Mouse (Mus musculus): ENCODE data around the gene Stxbp6. TPM values are rescaled to one million over a fixed set of nuclear protein-coding genes. Genes with fewer than 3 reads are reported as not detected.

Gene Stxbp6
- polyA plus RNA-seq, 1 experiment from 2014 or later, result 9.3 TPM

GRCm38 (mm10) chr12:44852024-44852423, 222.5 kb downstream of the Stxbp6 start:
- DNase-seq (ENCODE audit: low spot score), result no peak
- no peak for ATAC-seq (ENCODE audit: low FRiP score, low TSS enrichment)

DNA sequence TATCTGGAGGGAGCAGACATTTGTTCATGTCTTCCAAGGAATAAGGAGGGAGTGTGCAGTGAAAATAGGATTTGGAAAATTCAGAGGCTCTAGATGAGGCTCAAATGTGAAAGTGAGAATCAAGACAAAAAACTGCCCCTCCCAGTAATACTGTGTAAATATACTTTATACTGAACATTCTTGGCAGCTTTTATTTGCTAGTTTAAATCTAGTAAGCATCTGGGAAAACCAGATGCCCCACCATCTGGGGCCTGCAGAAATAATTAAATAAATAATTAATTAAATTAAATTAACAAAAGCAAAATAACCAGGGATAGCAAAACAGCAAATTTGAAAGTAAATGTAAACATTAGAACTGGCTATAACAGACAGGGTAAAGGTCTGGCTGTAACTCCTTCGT, 224.0 kb downstream of the Stxbp6 start:
- Histone ChIP-seq H3K27ac (replicated peaks) (no peak overlapping the region), H3K36me3 (ENCODE audit: control insufficient read depth, insufficient read depth, low read length) (no peaks in the 10 kb centered on the region), H3K9me3 (ENCODE audit: control insufficient read depth, low read length) (no peaks in the 10 kb centered on the region), H3K4me2 (replicated peaks; ENCODE audit: low read depth) (no peak overlapping the region), H3K9ac (ENCODE audit: low read length) (no peak overlapping the region), H3K4me3 (ENCODE audit: low read depth, low read length) (no peak overlapping the region), H3K27me3 (ENCODE audit: control insufficient read depth, insufficient read depth, low read length) (no peaks in the 10 kb centered on the region), H3K4me1 (replicated peaks; ENCODE audit: control insufficient read depth, insufficient read depth) (no peaks in the 10 kb centered on the region)
- ATAC-seq (ENCODE audit: low FRiP score, low TSS enrichment) (no peak), DNase-seq (ENCODE audit: low spot score) (no peak)
- TF ChIP-seq CTCF (IDR thresholded peaks at IDR 0.05; ENCODE audit: low read depth) (no peak), EP300 (optimal IDR thresholded peaks at IDR 0.05) (no peak)
- 57% methylated on average over 1 of the region's 1 CpGs for WGBS

More at GRCm38 (mm10) chr12:44852024-44852423, 222.5 kb downstream of the Stxbp6 start:
- no peak for TF ChIP-seq EP300 (optimal IDR thresholded peaks at IDR 0.05)
- no peak for TF ChIP-seq CTCF (IDR thresholded peaks at IDR 0.05; ENCODE audit: low read depth)
- 77% methylated on average over 1 of the region's 1 CpGs for WGBS
- Histone ChIP-seq H3K4me2 (replicated peaks; ENCODE audit: low read depth) (no peak overlapping the region), H3K9ac (ENCODE audit: low read length) (no peak overlapping the region), H3K27ac (replicated peaks) (no peak overlapping the region), H3K9me3 (ENCODE audit: control insufficient read depth, low read length) (no peaks in the 10 kb centered on the region), H3K4me3 (ENCODE audit: low read depth, low read length) (no peak overlapping the region), H3K4me1 (replicated peaks; ENCODE audit: control insufficient read depth, insufficient read depth) (no peaks in the 10 kb centered on the region), H3K36me3 (ENCODE audit: control insufficient read depth, insufficient read depth, low read length) (no peaks in the 10 kb centered on the region), H3K27me3 (ENCODE audit: control insufficient read depth, insufficient read depth, low read length) (no peaks in the 10 kb centered on the region)

- peak; percentile 46 for DNase-seq (ENCODE audit: low spot score)
- ATAC-seq (ENCODE audit: low FRiP score, low TSS enrichment), result peak; percentile 69; the same call in 1 of the 2 replicates
- H3K27ac ChIP-seq (replicated peaks), result no peak overlapping the region
- TF ChIP-seq CTCF (IDR thresholded peaks at IDR 0.05; ENCODE audit: low read depth), result peak; percentile 92
- TF ChIP-seq EP300 (optimal IDR thresholded peaks at IDR 0.05), result no peak
- no peak overlapping the region for H3K4me2 ChIP-seq (replicated peaks; ENCODE audit: low read depth)
- no peak overlapping the region for H3K4me3 ChIP-seq (ENCODE audit: low read depth, low read length)
- no peaks in the 10 kb centered on the region for H3K9me3 ChIP-seq (ENCODE audit: control insufficient read depth, low read length)
- H3K9ac ChIP-seq (ENCODE audit: low read length), result no peak overlapping the region
- H3K36me3 ChIP-seq (ENCODE audit: control insufficient read depth, insufficient read depth, low read length), result no peaks in the 10 kb centered on the region
- no peaks in the 10 kb centered on the region for H3K4me1 ChIP-seq (replicated peaks; ENCODE audit: control insufficient read depth, insufficient read depth)
- 31% methylated on average over 3 of the region's 3 CpGs for WGBS
- no peaks in the 10 kb centered on the region for H3K27me3 ChIP-seq (ENCODE audit: control insufficient read depth, insufficient read depth, low read length)
Observed at GRCm38 (mm10) chr12:44848483-44849221, 225.9 kb downstream of the Stxbp6 start.

DNA sequence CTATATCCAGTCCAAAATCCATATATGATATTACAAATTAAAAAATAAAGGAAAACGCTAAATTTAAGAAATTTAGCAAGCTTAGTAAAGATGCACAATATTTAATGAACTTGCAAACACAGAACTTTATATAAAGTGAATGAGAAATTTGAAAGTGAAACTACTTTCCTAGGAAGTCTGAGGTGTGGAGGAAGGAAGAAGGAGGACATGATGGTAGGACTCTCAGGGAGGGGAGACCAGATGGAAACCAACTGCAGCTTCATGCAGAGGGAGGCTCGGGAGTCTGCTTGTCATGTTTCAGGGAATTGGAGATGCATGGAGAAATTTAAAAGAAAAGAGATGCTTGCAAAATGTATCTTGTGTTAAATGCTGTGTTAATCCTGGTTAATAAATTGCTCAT, 233.9 kb downstream of the Stxbp6 start:
- no peaks in the 10 kb centered on the region for H3K9me3 ChIP-seq (ENCODE audit: control insufficient read depth, low read length)
- no peaks in the 10 kb centered on the region for H3K36me3 ChIP-seq (ENCODE audit: control insufficient read depth, insufficient read depth, low read length)
- H3K27me3 ChIP-seq (ENCODE audit: control insufficient read depth, insufficient read depth, low read length), result no peaks in the 10 kb centered on the region
- no peak overlapping the region for H3K4me3 ChIP-seq (ENCODE audit: low read depth, low read length)
- H3K9ac ChIP-seq (ENCODE audit: low read length), result no peak overlapping the region
- no peak for DNase-seq (ENCODE audit: low spot score)
- H3K4me1 ChIP-seq (replicated peaks; ENCODE audit: control insufficient read depth, insufficient read depth), result no peaks in the 10 kb centered on the region
- TF ChIP-seq CTCF (IDR thresholded peaks at IDR 0.05; ENCODE audit: low read depth), result no peak
- TF ChIP-seq EP300 (optimal IDR thresholded peaks at IDR 0.05), result no peak
- H3K4me2 ChIP-seq (replicated peaks; ENCODE audit: low read depth), result no peak overlapping the region
- WGBS, result 64% methylated on average over 2 of the region's 2 CpGs
- ATAC-seq (ENCODE audit: low FRiP score, low TSS enrichment), result no peak
- H3K27ac ChIP-seq (replicated peaks), result no peak overlapping the region

DNA sequence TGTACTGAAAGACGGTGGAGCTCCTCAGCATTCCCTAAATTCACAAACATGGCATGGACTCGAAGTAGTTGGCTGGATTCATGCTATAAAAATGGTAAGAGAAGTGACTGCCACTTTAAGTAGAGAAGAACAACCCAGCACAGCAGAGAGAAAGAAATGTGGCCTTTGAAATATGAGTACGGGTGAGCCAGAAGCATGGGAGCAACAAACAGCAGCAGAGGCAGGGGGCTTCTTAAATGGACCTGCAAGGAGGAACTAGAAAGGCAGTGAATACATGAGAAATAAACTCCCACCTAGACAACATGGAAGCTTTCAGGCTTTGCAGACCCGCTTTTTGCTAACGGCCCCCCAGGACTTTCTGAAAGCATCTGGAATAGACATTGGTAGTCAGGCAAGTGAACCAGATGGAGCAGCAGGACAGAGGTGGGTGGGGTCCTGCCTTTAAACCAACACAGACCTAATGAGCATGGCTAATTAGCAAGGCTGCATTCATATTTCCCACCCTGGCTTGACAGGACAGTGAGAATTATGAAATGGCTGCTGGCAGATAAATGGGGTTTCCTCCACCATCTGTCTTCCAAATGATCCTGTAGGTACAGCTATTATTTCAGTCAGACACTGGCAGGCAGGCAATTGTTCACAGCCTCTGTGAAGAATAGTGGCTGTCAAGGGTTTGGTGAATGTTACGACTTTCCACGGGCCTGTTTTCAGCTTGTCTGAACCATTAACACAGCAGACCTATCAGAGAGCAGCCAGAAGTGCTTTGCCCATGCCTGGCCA, 234.7 kb downstream of the Stxbp6 start:
- H3K4me2 ChIP-seq (replicated peaks; ENCODE audit: low read depth), result no peak overlapping the region
- TF ChIP-seq EP300 (optimal IDR thresholded peaks at IDR 0.05), result no peak
- TF ChIP-seq CTCF (IDR thresholded peaks at IDR 0.05; ENCODE audit: low read depth), result no peak
- DNase-seq (ENCODE audit: low spot score), result no peak
- H3K4me3 ChIP-seq (ENCODE audit: low read depth, low read length), result no peak overlapping the region
- no peak overlapping the region for H3K27ac ChIP-seq (replicated peaks)
- no peak overlapping the region for H3K9ac ChIP-seq (ENCODE audit: low read length)
- H3K36me3 ChIP-seq (ENCODE audit: control insufficient read depth, insufficient read depth, low read length), result no peaks in the 10 kb centered on the region
- H3K4me1 ChIP-seq (replicated peaks; ENCODE audit: control insufficient read depth, insufficient read depth), result no peaks in the 10 kb centered on the region
- H3K27me3 ChIP-seq (ENCODE audit: control insufficient read depth, insufficient read depth, low read length), result no peaks in the 10 kb centered on the region
- WGBS, result 42% methylated on average over 7 of the region's 7 CpGs
- no peak for ATAC-seq (ENCODE audit: low FRiP score, low TSS enrichment)
- H3K9me3 ChIP-seq (ENCODE audit: control insufficient read depth, low read length), result no peaks in the 10 kb centered on the region
